Mouse (Mus musculus) C2C12 (cell line): Measurements from ENCODE around the gene Gpr153.

ENCODE experiments used
- CEBPB ChIP-seq: IDR thresholded peaks from one replicate; pipeline ENCODE4 v1.6.1; 2011; ENCODE audit warnings: low read depth, mild to moderate bottlenecking, control low read depth, moderate library complexity
- CTCF ChIP-seq: IDR thresholded peaks from one replicate; pipeline ENCODE4 v1.5.1; 2011; ENCODE audit not compliant: control insufficient read depth, insufficient read depth, insufficient read length
- FOSL1 ChIP-seq: IDR thresholded peaks from one replicate; pipeline ENCODE4 v1.8.0; 2011; ENCODE audit warnings: mild to moderate bottlenecking, low read length; ENCODE audit not compliant: poor library complexity, insufficient read depth, severe bottlenecking
- MAX ChIP-seq: IDR thresholded peaks from one replicate; pipeline ENCODE4 v1.6.1; 2011; ENCODE audit warnings: mild to moderate bottlenecking, control low read depth
- MYOD1 ChIP-seq: IDR thresholded peaks from one replicate; pipeline ENCODE4 v1.6.1; 2011; ENCODE audit warnings: low read depth; ENCODE audit not compliant: control insufficient read depth, insufficient read length
- MYOG ChIP-seq: IDR thresholded peaks from one replicate; pipeline ENCODE4 v1.6.1; 2011; ENCODE audit not compliant: control insufficient read depth, insufficient read length; ENCODE audit errors: extremely low read depth
- USF1 ChIP-seq: IDR thresholded peaks from one replicate; pipeline ENCODE4 v1.6.1; 2011; ENCODE audit warnings: low read depth, mild to moderate bottlenecking, control low read depth, moderate library complexity

- TF ChIP-seq MYOD1 = no peak
- no peak for TF ChIP-seq CEBPB
- no peak for TF ChIP-seq CTCF
- no peak for TF ChIP-seq FOSL1
- no peak for TF ChIP-seq USF1
- TF ChIP-seq MAX = no peak
- TF ChIP-seq MYOG = no peak
These were observed 8.2 kb upstream of the Gpr153 start for GRCm38 (mm10) chr4:152265791-152266190.
